In the genomic region with DNA sequence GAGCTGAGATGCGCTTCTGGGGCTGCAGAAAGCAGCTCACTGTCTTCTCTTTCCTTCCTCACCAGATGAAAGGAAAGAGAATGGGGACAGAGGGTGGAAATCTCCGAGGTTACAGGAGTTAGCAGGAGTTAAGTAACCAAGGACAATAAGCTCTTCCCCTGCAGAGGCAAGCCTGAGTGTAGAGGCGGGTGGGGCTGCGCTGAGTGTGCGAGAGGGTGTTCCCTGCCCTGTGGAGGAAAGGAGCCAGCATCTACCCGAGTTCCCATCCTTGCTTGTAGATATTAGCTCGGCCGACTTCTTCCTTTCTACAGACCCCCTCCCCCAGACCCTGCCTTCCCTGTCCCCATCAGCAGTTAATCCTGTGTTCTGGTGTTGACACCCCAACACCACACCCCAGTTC, we compare ENCODE assay signal across 30 mouse cellular contexts. TPM values are rescaled to one million over a fixed set of nuclear protein-coding genes. Genes with fewer than 3 reads are reported as not detected.
A peak's percentile ranks its signal among the peaks of the same experiment; 100 is the strongest.
DNase-seq lines count a peak whose midpoint lies in the region; ATAC-seq and TF ChIP-seq lines count a peak whose summit lies in the region.
"Had no signal": no experiment of that assay in that cellular context is flagged by ENCODE, and none has a peak within 500 bp of the region (broad histone marks: within the 10 kb centered on the region; RNA-seq: fewer than 3 reads in every experiment).

No protein-coding gene starts in this region.

- peak overlapping the region; percentile 98 for H3K27ac ChIP-seq in MEL (ENCODE audit: control insufficient read depth, low read depth, low read length)
- no peak overlapping the region for H3K27ac ChIP-seq in thymus, adult 2 months (ENCODE audit: control insufficient read depth, insufficient read depth, low read length)
- H3K27ac ChIP-seq: embryonic facial prominence, embryonic 13.5 days; embryonic facial prominence, embryonic 15.5 days; forebrain, embryonic 13.5 days; forebrain, embryonic 15.5 days had no signal

- no peaks in the 10 kb centered on the region for H3K9me3 ChIP-seq in MEL (replicated peaks; ENCODE audit: insufficient read depth, low read length)
- H3K9me3 ChIP-seq: embryonic facial prominence, embryonic 13.5 days; embryonic facial prominence, embryonic 15.5 days; forebrain, embryonic 13.5 days; forebrain, embryonic 15.5 days; G1E had no signal

- peaks cover 0 to 21% of the 10 kb centered on the region in 2 experiments; a peak in 3 of 4 replicates for H3K4me1 ChIP-seq in MEL (ENCODE audit: control insufficient read depth in 1 of 2, insufficient read depth in 2 of 2, low read length in 2 of 2)
- no peaks in the 10 kb centered on the region for H3K4me1 ChIP-seq in thymus, adult 2 months (replicated peaks; ENCODE audit: control insufficient read depth, insufficient read depth, low read length)
- H3K4me1 ChIP-seq: embryonic facial prominence, embryonic 13.5 days; embryonic facial prominence, embryonic 15.5 days; forebrain, embryonic 15.5 days had no signal

- TF ChIP-seq EP300 in MEL (IDR thresholded peaks at IDR 0.05; ENCODE audit: low read depth in 1 of 2, low read length in 2 of 2): no peak

- H3K27me3 ChIP-seq in MEL (ENCODE audit: control insufficient read depth in 1 of 2, insufficient read depth in 2 of 2, low read length in 2 of 2): no peaks in the 10 kb centered on the region
- H3K27me3 ChIP-seq in thymus, adult 2 months (ENCODE audit: control insufficient read depth, insufficient read depth, low read length): no peaks in the 10 kb centered on the region
- H3K27me3 ChIP-seq: forebrain, embryonic 15.5 days had no signal

- no peak for TF ChIP-seq CTCF in MEL (IDR thresholded peaks at IDR 0.05 in 2 of 3, conservative IDR thresholded peaks at IDR 0.05 in 1 of 3; ENCODE audit: control insufficient read depth in 1 of 3, insufficient read depth in 1 of 3, low read depth in 2 of 3, low read length in 3 of 3, poor library complexity in 1 of 3, severe bottlenecking in 1 of 3)
- TF ChIP-seq CTCF in thymus, adult 2 months (IDR thresholded peaks at IDR 0.05; ENCODE audit: borderline replicate concordance, control insufficient read depth, extremely low read depth, insufficient read depth, low read length, poor library complexity): no peak

- H3K79me2 ChIP-seq in MEL (ENCODE audit: control insufficient read depth, insufficient read depth, low read length, poor library complexity): peaks cover 2% of the 10 kb centered on the region; the same call in 1 of the 2 replicates

- no peak for TF ChIP-seq RAD21 in MEL (IDR thresholded peaks at IDR 0.05; ENCODE audit: low read depth, low read length)

- peaks cover 0 to 23% of the 10 kb centered on the region in 2 experiments; a peak in 2 of 4 replicates for H3K36me3 ChIP-seq in MEL (ENCODE audit: control insufficient read depth in 1 of 2, insufficient read depth in 2 of 2, low read length in 2 of 2)
- H3K36me3 ChIP-seq in thymus, adult 2 months (ENCODE audit: control insufficient read depth, insufficient read depth, low read length): no peaks in the 10 kb centered on the region
- H3K36me3 ChIP-seq: embryonic facial prominence, embryonic 13.5 days; embryonic facial prominence, embryonic 15.5 days; forebrain, embryonic 15.5 days; G1E had no signal

- no peak for DNase-seq in frontal cortex, postnatal 25 days (ENCODE audit: low spot score in 2 of 2)
- DNase-seq in MEL (ENCODE audit: low read depth, low spot score): peak; percentile 70
- no peak for DNase-seq in layer of hippocampus, postnatal 10 days (ENCODE audit: low spot score in 2 of 2)
- no peak for DNase-seq in thymus, adult 2 months
- DNase-seq: adrenal gland, adult 2 months; adrenal gland, postnatal 10 days; adrenal gland, postnatal 25 days; B cell, adult 2 months; cerebellum, adult 11-12 months; cerebellum, adult 2 months; cerebellum, adult 9-11 months; cerebellum, postnatal 14 days; cerebellum, postnatal 36 days; embryo, embryonic 11 days; forebrain, postnatal 0 days had no signal

- TF ChIP-seq POLR2A in MEL (IDR thresholded peaks at IDR 0.05; ENCODE audit: control insufficient read depth in 1 of 2, insufficient read depth in 1 of 2, low read depth in 1 of 2, low read length in 2 of 2, poor library complexity in 1 of 2): no peak; a peak in 1 of 4 replicates
- no peak for TF ChIP-seq POLR2A in thymus, adult 2 months (IDR thresholded peaks at IDR 0.05; ENCODE audit: control insufficient read depth, extremely low read depth, insufficient read depth, low read length, poor library complexity)

- 0 out of 2 replicates have a peak, but pooled peaks have one; percentile 23 for ATAC-seq in frontal cortex, adult (ENCODE audit: low TSS enrichment)
- ATAC-seq in neutrophil, adult 5-6 weeks (ENCODE audit: extremely low read depth, insufficient number of reproducible peaks, low FRiP score, poor library complexity, severe bottlenecking): 0 out of 2 replicates have a peak, but pooled peaks have one; percentile 1
- ATAC-seq: CD4-positive, CD25-positive, alpha-beta regulatory T cell, adult 4 months; forebrain, embryonic 13.5 days; forebrain, embryonic 15.5 days; forebrain, postnatal 0 days had no signal

- 75% methylated on average over 8 of the region's 8 CpGs for WGBS in thymus, adult 2 months

- peak overlapping the region; percentile 66 to 78 for H3K4me3 ChIP-seq in MEL (ENCODE audit: control insufficient read depth in 1 of 2, insufficient read depth in 1 of 2, low read depth in 2 of 2, low read length in 2 of 2)
- no peak overlapping the region for H3K4me3 ChIP-seq in thymus, adult 2 months (ENCODE audit: control insufficient read depth, insufficient read depth, low read length)
- H3K4me3 ChIP-seq: embryonic facial prominence, embryonic 13.5 days; embryonic facial prominence, embryonic 15.5 days; erythroblast, embryonic 14.5 days; forebrain, embryonic 13.5 days; forebrain, embryonic 15.5 days had no signal

- peak overlapping the region; percentile 87 for H3K9ac ChIP-seq in MEL (ENCODE audit: control insufficient read depth, low read depth, low read length, poor library complexity, severe bottlenecking)
- H3K9ac ChIP-seq: embryonic facial prominence, embryonic 13.5 days; embryonic facial prominence, embryonic 15.5 days; forebrain, embryonic 13.5 days; forebrain, embryonic 15.5 days; forebrain, postnatal 0 days had no signal

TF ChIP-seq in MEL, 35 proteins besides CTCF, POLR2A, EP300 and RAD21:
- TF ChIP-seq MXI1 (IDR thresholded peaks at IDR 0.05; ENCODE audit: low read depth, low read length) (no peak), TBP (IDR thresholded peaks at IDR 0.05; ENCODE audit: low read depth, low read length) (peak; percentile 39; the same call in 1 of the 2 replicates), ZKSCAN1 (IDR thresholded peaks at IDR 0.05; ENCODE audit: low read depth, low read length) (no peak), POLR2AphosphoS5 (IDR thresholded peaks at IDR 0.05; ENCODE audit: borderline replicate concordance, low read depth, low read length) (peak; percentile 63; the same call in 1 of the 2 replicates), NRF1 (IDR thresholded peaks at IDR 0.05; ENCODE audit: insufficient read depth, low read depth, low read length, poor library complexity, severe bottlenecking) (peak; percentile 43; the same call in 1 of the 2 replicates), KAT2A (conservative IDR thresholded peaks at IDR 0.05; ENCODE audit: low read depth, low read length) (no peak), MYC (IDR thresholded peaks at IDR 0.05; ENCODE audit: low read depth, low read length) (peak; percentile 61; the same call in 1 of the 2 replicates)

RNA-seq across cellular contexts. Expression of gene Krt10, which starts 9.7 kb away (rescaled TPM):
- not detected in 2 replicates for total RNA-seq in MEL (2012; rRNA removed)
- polyA plus RNA-seq in MEL (2012; ENCODE audit: insufficient read depth in 1 of 2, insufficient read length in 2 of 2, low read depth in 1 of 2, low replicate concordance in 2 of 2, missing spikeins in 1 of 2): not detected
- 0.93 TPM in 1 of 2 replicates, not detected in the other for total RNA-seq in neutrophil, adult 5-6 weeks (2017)
- 10 to 100 TPM; 14.3 to 14.8 TPM for total RNA-seq in layer of hippocampus, postnatal 10 days (2021)
- polyA plus RNA-seq in thymus, adult 2 months (2012; rRNA removed): 4.9 and 6.4 TPM in 2 replicates

RNA-seq across cellular contexts. Expression of gene Krt12, which starts 23.2 kb away (rescaled TPM):
- total RNA-seq in MEL (2012; rRNA removed): not detected in 2 replicates
- polyA plus RNA-seq in MEL (2012; ENCODE audit: insufficient read depth in 1 of 2, insufficient read length in 2 of 2, low read depth in 1 of 2, low replicate concordance in 2 of 2, missing spikeins in 1 of 2): under 1 TPM in 1 of 2 experiments, not detected in 1; 0.10 TPM
- total RNA-seq in neutrophil, adult 5-6 weeks (2017): 0.58 TPM in 1 of 2 replicates, not detected in the other
- 1 to 10 TPM; 1.5 to 1.6 TPM for total RNA-seq in layer of hippocampus, postnatal 10 days (2021)
- 0.27 and 0.34 TPM in 2 replicates for polyA plus RNA-seq in thymus, adult 2 months (2012; rRNA removed)
- total RNA-seq: adrenal gland, adult 2 months; adrenal gland, postnatal 10 days; adrenal gland, postnatal 25 days; adrenal gland, postnatal 4 days; CH12.LX; common myeloid progenitor, adult 5-6 weeks; G1E had no signal
- polyA plus RNA-seq: adrenal gland, adult 2 months; CD4-positive, CD25-positive, alpha-beta regulatory T cell, adult 4 months; cerebellum, adult 2 months; embryonic facial prominence, embryonic 11.5 days; embryonic facial prominence, embryonic 13.5 days; erythroblast, embryonic 14.5 days; forebrain, embryonic 13.5 days; G1E had no signal

RNA-seq across cellular contexts. Expression of gene Krt28, which starts 24.1 kb away (rescaled TPM):
- not detected in 2 replicates for total RNA-seq in MEL (2012; rRNA removed)
- polyA plus RNA-seq in MEL (2012; ENCODE audit: insufficient read depth in 1 of 2, insufficient read length in 2 of 2, low read depth in 1 of 2, low replicate concordance in 2 of 2, missing spikeins in 1 of 2): not detected
- not detected in 2 replicates for total RNA-seq in neutrophil, adult 5-6 weeks (2017)
- under 1 TPM; 0.30 to 0.33 TPM for total RNA-seq in layer of hippocampus, postnatal 10 days (2021)
- not detected in 2 replicates for polyA plus RNA-seq in thymus, adult 2 months (2012; rRNA removed)
- total RNA-seq: adrenal gland, adult 2 months; adrenal gland, postnatal 25 days; common myeloid progenitor, adult 5-6 weeks had no signal
- polyA plus RNA-seq: adrenal gland, adult 2 months; CD4-positive, CD25-positive, alpha-beta regulatory T cell, adult 4 months; erythroblast, embryonic 14.5 days; frontal cortex, adult 2 months; G1E had no signal

RNA-seq across cellular contexts. Expression of gene Krt20, which starts 39.1 kb away (rescaled TPM):
- total RNA-seq in MEL (2012; rRNA removed): not detected in 2 replicates
- polyA plus RNA-seq in MEL (2012; ENCODE audit: insufficient read depth in 1 of 2, insufficient read length in 2 of 2, low read depth in 1 of 2, low replicate concordance in 2 of 2, missing spikeins in 1 of 2): not detected
- not detected in 2 replicates for total RNA-seq in neutrophil, adult 5-6 weeks (2017)
- not detected for total RNA-seq in layer of hippocampus, postnatal 10 days (2021)
- polyA plus RNA-seq in thymus, adult 2 months (2012; rRNA removed): 0.65 and 1.0 TPM in 2 replicates
- total RNA-seq: CH12.LX; common myeloid progenitor, adult 5-6 weeks; forebrain, postnatal 0 days; G1E had no signal
- polyA plus RNA-seq: adrenal gland, adult 2 months; CD4-positive, CD25-positive, alpha-beta regulatory T cell, adult 4 months; cerebellum, adult 2 months; erythroblast, embryonic 14.5 days; forebrain, embryonic 13.5 days; forebrain, embryonic 15.5 days; G1E had no signal

RNA-seq across cellular contexts. Expression of gene Krt27, which starts 47.9 kb away (rescaled TPM):
- total RNA-seq in MEL (2012; rRNA removed): not detected in 2 replicates
- not detected for polyA plus RNA-seq in MEL (2012; ENCODE audit: insufficient read depth in 1 of 2, insufficient read length in 2 of 2, low read depth in 1 of 2, low replicate concordance in 2 of 2, missing spikeins in 1 of 2)
- not detected in 2 replicates for total RNA-seq in neutrophil, adult 5-6 weeks (2017)
- total RNA-seq in layer of hippocampus, postnatal 10 days (2021): not detected
- 0.05 and 0.13 TPM in 2 replicates for polyA plus RNA-seq in thymus, adult 2 months (2012; rRNA removed)
- total RNA-seq: adrenal gland, adult 2 months; adrenal gland, postnatal 10 days; adrenal gland, postnatal 25 days; adrenal gland, postnatal 4 days; CH12.LX; common myeloid progenitor, adult 5-6 weeks; forebrain, postnatal 0 days; G1E had no signal
- polyA plus RNA-seq: adrenal gland, adult 2 months; CD4-positive, CD25-positive, alpha-beta regulatory T cell, adult 4 months; cerebellum, adult 2 months; erythroblast, embryonic 14.5 days; forebrain, embryonic 11.5 days; forebrain, embryonic 13.5 days; forebrain, embryonic 15.5 days; frontal cortex, adult 2 months; G1E had no signal
